Mouse (Mus musculus) bone marrow, adult 2 months (tissue): ENCODE data around the gene Bicra. TPM values are rescaled to one million over a fixed set of nuclear protein-coding genes. Genes with fewer than 3 reads are reported as not detected.

Source experiments
- H3K27ac ChIP-seq: fragments of 200-500 bp; 2 replicates; pipeline ENCODE4 v1.5.1; 2012; ENCODE audit warnings: low read depth, mild to moderate bottlenecking, control low read depth, inconsistent platforms, low read length; ENCODE audit not compliant: control insufficient read depth, poor library complexity, insufficient read depth
- H3K4me1 ChIP-seq: fragments of 200-500 bp; 2 replicates; pipeline ENCODE4 v1.6.1; 2011; ENCODE audit warnings: low read length; ENCODE audit not compliant: control insufficient read depth, insufficient read depth
- H3K4me3 ChIP-seq: fragments of 200-500 bp; replicated peaks from 2 replicates; pipeline ENCODE3; 2011; ENCODE audit warnings: mild to moderate bottlenecking, low read depth, low read length, control low read depth; ENCODE audit not compliant: control insufficient read depth
- CTCF ChIP-seq: fragments of 200-500 bp; IDR thresholded peaks from 2 replicates; pipeline ENCODE4 v1.5.1; 2011; ENCODE audit warnings: low read length, control low read depth; ENCODE audit not compliant: control insufficient read depth, insufficient read depth
- POLR2A ChIP-seq: fragments of 200-500 bp; IDR thresholded peaks from 2 replicates; pipeline ENCODE4 v1.6.1; 2011; ENCODE audit warnings: low read depth, mild to moderate bottlenecking, control low read depth, low read length, borderline replicate concordance; ENCODE audit not compliant: control insufficient read depth
- WGBS: fragments of 180-500 bp; shearing (Covaris S2); methylation state at CpG from one replicate; pipeline ENCODE4 v1.1.7; 2018; 5-methylcytosine and 5-hydroxymethylcytosine counted together
- polyA plus RNA-seq: library from polyadenylated mRNA; stranded (reverse); fragments of >200 nt; gene quantifications from 2 replicates; pipeline ENCODE4 v1.2.4, GENCODE M21; 2011; ENCODE audit warnings: low replicate concordance; ENCODE audit not compliant: missing spikeins, insufficient read depth, insufficient read length

Bicra gene
- polyA plus RNA-seq: 16.7 and 27.9 TPM in 2 replicates

DNA sequence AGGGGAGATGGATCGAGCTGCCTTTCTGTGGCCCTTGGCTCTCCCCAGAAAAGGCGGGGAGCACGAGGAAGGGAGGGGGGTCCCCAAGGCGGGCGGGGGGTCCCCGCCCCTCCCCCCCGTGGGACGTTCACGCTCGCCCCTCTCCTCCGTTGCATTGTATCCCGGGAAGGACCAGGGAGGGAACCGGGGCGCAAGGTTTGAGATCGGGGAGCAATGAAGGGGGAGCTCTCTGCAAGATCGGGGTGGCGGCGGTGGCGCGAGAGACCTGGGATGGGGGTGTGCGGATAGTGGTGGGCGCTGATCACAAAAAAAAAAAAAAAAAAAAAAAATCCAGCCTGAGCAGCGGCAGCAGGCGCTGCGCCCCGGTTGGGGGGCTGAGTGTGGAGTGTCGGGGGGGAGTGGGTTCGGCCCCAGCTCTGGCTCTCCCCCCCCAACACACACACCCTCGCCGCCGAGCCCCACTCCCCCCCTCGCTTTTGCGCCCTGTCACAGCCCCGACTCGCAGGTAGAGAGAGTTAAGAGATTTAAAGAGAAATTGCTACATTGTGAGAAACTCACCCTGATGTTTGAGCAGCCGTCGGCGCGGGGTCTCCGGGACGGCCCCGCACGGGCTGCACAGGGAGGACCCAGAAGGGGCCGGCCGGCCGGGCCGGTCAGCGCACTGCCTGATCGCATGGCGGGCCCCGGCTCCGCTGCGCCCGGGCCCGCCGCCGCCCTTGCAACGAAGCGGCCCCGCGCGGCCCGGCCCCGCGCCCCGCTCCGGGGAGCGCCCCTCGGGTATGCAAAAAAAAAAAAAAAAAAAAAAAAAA, at the start of gene Bicra:
Gene Bicra (minus strand): TSS at position 584 of the 809 bp plus-strand sequence.
- peaks cover 4% of the 10 kb centered on the region; the same call in 1 of the 2 replicates for H3K4me1 ChIP-seq

GRCm38 (mm10) chr7:16094592-16094991, 46.9 kb upstream of the Bicra start:
- H3K27ac ChIP-seq: no peak overlapping the region
- peaks cover 1% of the 10 kb centered on the region; the same call in 1 of the 2 replicates for H3K4me1 ChIP-seq
- no peak for TF ChIP-seq POLR2A
- no peak for TF ChIP-seq CTCF
- WGBS: 56% methylated on average over 3 of the region's 3 CpGs
- no peak overlapping the region for H3K4me3 ChIP-seq

More for the DNA sequence above, at the start of gene Bicra:
- Histone ChIP-seq H3K4me3 (peak within 1 kb of the TSS; percentile 79), H3K27ac (peak within 1 kb of the TSS; percentile 98)
- under 1% methylated on average over 68 of the region's 69 CpGs for WGBS
- TF ChIP-seq CTCF (no peak), POLR2A (peak; percentile 71)

DNA sequence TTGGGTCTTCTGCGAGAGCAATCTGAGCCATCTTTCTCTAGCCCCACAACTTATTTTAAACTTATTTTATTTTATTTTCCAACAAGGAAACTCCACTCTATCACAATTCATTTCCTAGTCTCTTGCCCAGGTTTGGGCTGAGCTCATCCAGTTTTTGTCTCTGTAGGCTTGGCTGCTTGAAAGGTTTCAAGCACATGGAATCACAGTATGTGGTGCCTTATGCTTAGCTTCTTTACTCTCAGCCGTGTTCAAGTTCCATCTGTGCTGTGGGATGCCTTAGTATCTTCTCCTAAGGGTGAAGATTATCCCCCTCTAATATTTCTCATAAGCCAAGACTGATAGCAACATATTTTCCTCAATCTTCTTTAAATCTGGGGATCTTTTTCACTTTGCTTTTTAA, 39.9 kb upstream of the Bicra start:
- Histone ChIP-seq H3K4me3 (no peak overlapping the region), H3K27ac (no peak overlapping the region), H3K4me1 (no peaks in the 10 kb centered on the region; the same call in 1 of the 2 replicates)
- TF ChIP-seq CTCF (no peak), POLR2A (no peak)
- 74% methylated on average over 2 of the region's 2 CpGs for WGBS

GRCm38 (mm10) chr7:16083361-16083760, 35.6 kb upstream of the Bicra start:
- no peaks in the 10 kb centered on the region; the same call in 1 of the 2 replicates for H3K4me1 ChIP-seq
- no peak overlapping the region for H3K27ac ChIP-seq
- TF ChIP-seq CTCF: no peak
- no peak for TF ChIP-seq POLR2A
- 68% methylated on average over 4 of the region's 4 CpGs for WGBS
- no peak overlapping the region for H3K4me3 ChIP-seq

DNA sequence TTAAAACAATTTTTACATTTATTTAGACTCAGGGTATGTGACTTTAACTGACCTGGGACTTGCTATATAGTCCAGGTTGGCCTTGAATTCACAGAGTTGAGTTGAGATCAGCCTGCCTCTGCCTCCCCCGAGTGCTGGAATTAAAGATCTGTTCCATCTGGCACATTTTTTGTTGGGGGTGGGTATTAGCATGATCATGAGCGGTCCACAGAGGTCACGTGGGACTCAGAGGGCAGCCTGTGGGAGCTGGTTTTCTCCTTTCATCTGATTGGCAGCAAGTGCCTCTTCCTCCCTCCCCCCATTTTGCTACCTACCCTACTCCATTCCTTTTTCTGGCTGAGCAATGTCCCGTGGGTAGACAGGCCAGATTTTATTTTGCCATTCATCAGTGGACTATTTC, 32.9 kb upstream of the Bicra start:
- Histone ChIP-seq H3K4me1 (no peaks in the 10 kb centered on the region; the same call in 1 of the 2 replicates), H3K4me3 (no peak overlapping the region), H3K27ac (no peak overlapping the region)
- WGBS: 69% methylated on average over 4 of the region's 4 CpGs
- no peak for TF ChIP-seq CTCF
- no peak for TF ChIP-seq POLR2A

DNA sequence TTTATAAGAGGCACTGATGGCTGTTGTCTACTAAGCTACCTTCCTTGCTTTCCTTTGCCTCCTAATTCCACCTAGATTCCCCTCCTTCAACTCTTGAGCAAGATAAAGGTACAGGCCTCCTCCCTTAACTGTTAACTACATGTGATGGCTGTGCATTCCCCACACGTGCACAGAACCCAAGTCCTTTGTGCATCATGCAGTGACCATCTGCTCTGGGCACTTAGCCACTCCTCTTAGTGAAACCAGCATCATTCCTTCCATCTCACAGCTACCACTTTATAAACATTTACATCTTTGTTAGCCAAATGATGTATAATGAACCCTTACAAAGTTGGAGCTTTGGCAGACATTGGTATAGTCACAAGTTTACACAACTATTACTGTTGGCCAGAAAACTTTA, 32.2 kb upstream of the Bicra start:
- WGBS: 54% methylated on average over 1 of the region's 1 CpGs
- Histone ChIP-seq H3K27ac (no peak overlapping the region), H3K4me3 (no peak overlapping the region), H3K4me1 (no peaks in the 10 kb centered on the region; the same call in 1 of the 2 replicates)
- TF ChIP-seq POLR2A (no peak), CTCF (no peak)

DNA sequence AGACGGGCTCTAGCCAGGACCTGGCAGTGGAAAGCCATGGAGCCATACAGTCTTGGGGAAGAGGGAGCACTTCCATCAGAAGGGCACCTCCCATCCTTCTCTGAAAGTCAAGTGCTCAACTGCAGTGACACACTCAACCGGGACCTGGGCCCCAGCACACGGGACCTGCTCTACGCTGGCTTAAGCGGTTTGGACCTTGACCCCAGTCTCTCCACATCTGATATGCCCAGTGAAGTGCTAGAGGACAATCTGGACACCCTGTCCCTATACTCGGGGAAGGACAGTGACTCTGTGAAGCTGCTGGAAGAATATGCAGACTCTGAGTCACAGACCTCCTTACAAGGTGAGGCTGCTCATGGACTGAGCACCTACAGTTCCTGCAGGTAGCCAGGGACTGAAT, 24.2 kb upstream of the Bicra start:
- TF ChIP-seq CTCF (no peak), POLR2A (no peak)
- WGBS: 81% methylated on average over 6 of the region's 6 CpGs
- H3K4me1 ChIP-seq: no peaks in the 10 kb centered on the region; the same call in 1 of the 2 replicates
- no peak overlapping the region for H3K27ac ChIP-seq
- H3K4me3 ChIP-seq: no peak overlapping the region

DNA sequence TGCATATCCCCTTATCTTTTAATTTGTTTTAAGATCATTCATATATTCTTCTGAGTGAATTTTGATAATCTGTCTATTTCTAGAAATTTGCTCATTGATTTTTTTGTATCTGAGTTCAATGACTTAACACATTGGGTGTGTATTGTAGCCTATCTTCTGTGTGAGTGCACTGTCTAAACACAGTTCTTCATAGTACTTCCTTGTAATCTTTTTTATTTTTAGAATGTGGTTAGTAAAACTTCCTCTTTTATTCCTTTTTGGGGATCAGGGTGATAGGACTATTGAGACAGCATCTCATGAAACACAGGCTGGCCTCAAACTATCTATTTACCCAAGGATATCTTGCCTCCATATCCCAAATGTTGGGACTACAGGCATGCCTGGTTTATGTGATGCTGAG, 23.1 kb upstream of the Bicra start:
- H3K27ac ChIP-seq: no peak overlapping the region
- no peaks in the 10 kb centered on the region; the same call in 1 of the 2 replicates for H3K4me1 ChIP-seq
- TF ChIP-seq POLR2A: no peak
- TF ChIP-seq CTCF: no peak
- no peak overlapping the region for H3K4me3 ChIP-seq
